Mouse (Mus musculus): Measurements from ENCODE around the gene Zfp800. TPM values are rescaled to one million over a fixed set of nuclear protein-coding genes. Genes with fewer than 3 reads are reported as not detected.

Gene Zfp800
- polyA plus RNA-seq (2015; fragmentation: Nextera tagmentation; extraction: Ambion mirVana): 20.5 and 23.5 TPM in 2 replicates

DNA sequence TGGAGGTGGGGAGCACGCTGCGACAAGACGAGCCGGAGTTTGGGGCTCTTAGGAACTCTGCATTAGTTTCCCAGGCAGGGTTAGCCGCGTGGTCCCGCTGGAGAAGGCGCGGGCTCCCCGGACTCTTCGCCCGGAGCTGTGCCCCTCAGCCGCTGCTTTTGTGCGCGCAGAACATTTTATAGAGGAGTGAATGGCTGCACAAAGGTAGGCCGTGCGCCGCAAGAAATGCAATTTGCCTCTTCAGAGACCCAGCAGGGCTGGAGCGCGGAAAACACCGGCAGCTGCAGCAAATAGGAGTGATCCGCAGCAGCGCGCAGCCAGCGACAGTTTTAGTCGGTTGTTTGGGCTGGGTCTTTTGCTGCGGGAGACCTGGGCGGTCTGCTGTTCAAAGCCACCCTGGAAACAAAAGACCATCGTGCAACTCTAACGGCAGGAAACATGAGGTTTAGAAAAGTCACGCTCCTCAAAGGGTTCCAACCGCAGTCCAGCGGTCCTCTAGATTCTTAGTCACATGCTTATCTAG lies at the start of gene Zfp800:
Gene Zfp800, minus strand, starts transcription at position 325 of the 523 bp plus-strand sequence.
- peak within 1 kb of the TSS; percentile 50 for H3K4me3 ChIP-seq
- under 1% methylated on average over 33 of the region's 33 CpGs for WGBS
- peak within 1 kb of the TSS; percentile 61 for H3K27ac ChIP-seq (replicated peaks)
- peaks cover 9% of the 10 kb centered on the region; the same call in 1 of the 2 replicates for H3K9me3 ChIP-seq
- peaks cover 9% of the 10 kb centered on the region for H3K27me3 ChIP-seq
- peak; percentile 78 for ATAC-seq (ENCODE audit: low read depth)
- peak within 1 kb of the TSS; percentile 72 for H3K9ac ChIP-seq
- peaks cover 29% of the 10 kb centered on the region for H3K4me1 ChIP-seq (replicated peaks)
- no peaks in the 10 kb centered on the region for H3K36me3 ChIP-seq
- H3K4me2 ChIP-seq: peak within 1 kb of the TSS; percentile 86

DNA sequence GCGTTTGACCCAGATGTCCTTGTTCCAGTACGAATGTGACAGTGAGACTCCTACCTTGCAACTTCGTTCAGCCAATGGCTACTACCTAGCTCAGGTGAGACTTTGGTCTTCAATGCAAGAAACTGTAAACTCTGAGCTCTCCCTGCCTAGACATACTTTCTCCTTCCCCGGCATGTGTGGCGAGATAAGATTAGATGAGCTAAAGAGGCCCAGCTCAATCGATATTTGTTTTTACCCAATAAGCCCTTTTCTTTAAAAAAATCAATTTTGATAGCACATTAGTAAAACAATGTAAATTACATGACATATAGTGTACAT lies 33.7 kb upstream of the Zfp800 start:
- Histone ChIP-seq H3K9me3 (no peaks in the 10 kb centered on the region), H3K4me1 (replicated peaks) (no peaks in the 10 kb centered on the region), H3K27me3 (no peaks in the 10 kb centered on the region), H3K27ac (replicated peaks) (no peak overlapping the region), H3K9ac (no peak overlapping the region), H3K4me2 (no peak overlapping the region), H3K4me3 (no peak overlapping the region), H3K36me3 (peaks cover 17% of the 10 kb centered on the region)
- 80% methylated on average over 6 of the region's 6 CpGs for WGBS
- ATAC-seq (ENCODE audit: low read depth): no peak

DNA sequence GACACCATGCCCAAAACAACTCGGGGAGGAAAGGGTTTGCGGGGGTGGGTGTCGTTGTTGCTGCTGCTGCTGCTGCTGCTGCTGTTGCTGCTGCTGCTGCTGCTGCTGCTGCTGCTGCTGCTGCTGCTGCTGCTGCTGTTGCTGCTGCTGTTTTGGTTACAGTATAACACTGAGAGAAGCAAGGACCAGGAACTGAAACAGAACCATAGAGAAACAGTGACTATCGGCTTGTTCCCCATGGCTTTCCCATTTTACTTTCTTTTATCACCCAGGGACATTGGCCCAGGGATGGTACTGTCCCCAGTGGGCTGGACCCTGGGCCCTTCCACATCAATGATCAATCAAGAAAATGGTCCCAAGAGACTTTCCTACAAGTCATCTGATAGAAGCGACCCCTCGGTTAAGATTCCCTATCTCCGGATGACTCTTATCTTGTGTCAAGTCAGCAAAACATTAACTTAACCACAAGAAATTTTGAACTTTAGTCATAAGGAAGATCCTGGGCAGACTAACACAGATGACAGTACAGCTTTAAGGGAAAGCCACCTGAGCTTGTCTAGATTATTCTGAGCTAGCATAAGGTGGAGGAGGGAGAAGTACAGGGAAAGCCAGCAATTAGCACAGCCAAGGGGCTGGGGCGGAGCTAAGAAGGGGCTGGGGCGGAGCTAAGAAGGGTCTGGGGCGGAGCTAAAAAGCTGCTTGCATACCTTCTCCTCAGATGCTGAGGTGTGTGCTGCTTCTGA lies 33.2 kb upstream of the Zfp800 start:
- Histone ChIP-seq H3K27ac (replicated peaks) (no peak overlapping the region), H3K9me3 (no peaks in the 10 kb centered on the region), H3K4me2 (no peak overlapping the region), H3K9ac (no peak overlapping the region), H3K4me3 (no peak overlapping the region), H3K27me3 (no peaks in the 10 kb centered on the region), H3K36me3 (peaks cover 23% of the 10 kb centered on the region), H3K4me1 (replicated peaks) (0 out of 2 replicates have a peak, but pooled peaks cover 3% of the 10 kb centered on the region)
- 84% methylated on average over 10 of the region's 10 CpGs for WGBS
- no peak for ATAC-seq (ENCODE audit: low read depth)

DNA sequence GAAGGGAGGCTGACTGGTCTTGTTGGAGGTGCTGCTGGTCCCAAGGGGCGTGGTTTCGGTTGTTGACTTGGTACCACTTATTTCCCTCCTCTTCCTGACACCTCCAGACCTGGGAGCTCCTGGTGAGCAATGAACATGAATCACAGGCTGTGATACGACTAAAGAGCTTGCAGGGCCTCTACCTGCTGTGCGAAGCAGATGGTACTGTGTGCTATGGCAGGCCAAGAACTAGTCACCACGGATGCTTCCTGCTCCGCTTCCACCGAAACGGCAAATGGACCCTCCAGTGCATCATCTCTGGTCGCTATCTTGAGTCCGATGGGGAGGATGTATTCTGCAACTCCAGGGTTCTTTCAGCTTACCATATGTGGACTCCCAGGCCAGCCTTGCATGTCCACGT lies 32.1 kb upstream of the Zfp800 start:
- Histone ChIP-seq H3K4me3 (no peak overlapping the region), H3K9ac (no peak overlapping the region), H3K4me1 (replicated peaks) (peaks cover 14% of the 10 kb centered on the region), H3K4me2 (no peak overlapping the region), H3K9me3 (no peaks in the 10 kb centered on the region), H3K27me3 (no peaks in the 10 kb centered on the region), H3K36me3 (peaks cover 30% of the 10 kb centered on the region), H3K27ac (replicated peaks) (no peak overlapping the region)
- WGBS: 88% methylated on average over 11 of the region's 11 CpGs
- ATAC-seq (ENCODE audit: low read depth): no peak

DNA sequence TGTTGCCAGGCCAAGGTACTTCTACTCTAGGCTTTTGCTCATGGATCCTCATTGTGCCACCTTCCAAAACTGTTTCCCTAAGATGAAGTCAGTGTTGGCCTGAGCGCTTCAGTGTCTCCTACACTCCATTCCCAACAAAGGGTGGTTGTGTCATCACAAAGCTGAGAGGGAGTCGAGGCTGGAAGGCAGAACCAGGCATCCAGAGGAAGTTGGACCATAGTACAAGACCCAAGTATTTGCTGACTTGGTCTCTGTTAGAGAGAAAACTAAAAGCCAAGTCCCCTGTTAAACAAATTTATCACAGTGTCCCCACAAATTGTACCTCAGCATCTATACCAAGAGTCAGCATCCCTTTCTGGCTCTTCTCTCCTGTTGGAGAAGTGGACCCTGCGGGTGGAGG lies 30.5 kb upstream of the Zfp800 start, which contains the start of gene Gcc1:
Gene Gcc1, minus strand, starts transcription at position 101 of the 400 bp plus-strand sequence.
- ATAC-seq (ENCODE audit: low read depth): no peak
- peaks cover 30% of the 10 kb centered on the region for H3K36me3 ChIP-seq
- H3K27me3 ChIP-seq: no peaks in the 10 kb centered on the region
- no peak within 1 kb of the TSS for H3K27ac ChIP-seq (replicated peaks)
- H3K4me2 ChIP-seq: no peak within 1 kb of the TSS
- H3K4me1 ChIP-seq (replicated peaks): peaks cover 22% of the 10 kb centered on the region
- H3K9ac ChIP-seq: no peak within 1 kb of the TSS
- H3K9me3 ChIP-seq: no peaks in the 10 kb centered on the region
- no peak within 1 kb of the TSS for H3K4me3 ChIP-seq
- 86% methylated on average over 3 of the region's 3 CpGs for WGBS

DNA sequence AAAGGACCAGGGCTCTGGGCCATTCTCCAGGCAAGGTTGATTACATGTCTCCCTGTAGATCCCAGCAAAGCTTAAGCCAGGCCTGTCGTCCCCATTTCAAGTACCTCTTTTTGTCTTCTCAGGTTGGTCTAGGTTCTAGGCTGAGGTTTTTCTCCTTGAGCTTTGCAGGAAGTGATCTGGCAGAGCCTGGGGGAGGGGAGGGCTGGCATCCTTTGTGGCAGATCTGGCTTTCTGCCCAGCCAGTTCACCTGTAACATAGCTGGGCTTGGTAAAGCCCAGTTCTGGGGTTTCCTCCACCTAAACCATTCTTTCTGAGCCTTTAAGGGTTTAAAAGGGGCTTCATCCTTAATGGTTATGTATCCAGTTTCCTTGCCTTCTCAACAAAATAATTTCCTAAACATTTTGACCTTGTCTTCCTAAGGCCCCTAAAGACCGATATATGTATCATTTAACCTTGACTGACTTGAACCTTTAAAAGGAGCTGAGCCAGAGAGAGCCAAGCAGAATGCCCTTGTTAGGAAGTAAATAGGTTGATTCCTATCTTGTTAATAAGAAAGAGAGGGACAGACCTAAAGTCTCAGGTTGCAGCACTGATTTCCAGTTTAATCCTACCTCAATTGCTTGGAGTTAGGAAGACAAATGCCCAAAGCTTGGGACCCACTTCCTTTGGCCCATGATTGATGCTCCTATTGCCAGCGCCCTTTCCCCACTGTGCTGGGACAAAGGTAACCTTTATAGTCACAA lies 29.5 kb upstream of the Zfp800 start, which contains the start of gene Fscn3:
Gene Fscn3, plus strand, starts transcription at position 694 of the 744 bp plus-strand sequence.
- peaks cover 30% of the 10 kb centered on the region for H3K36me3 ChIP-seq
- no peak for ATAC-seq (ENCODE audit: low read depth)
- 75% methylated on average over 3 of the region's 3 CpGs for WGBS

DNA sequence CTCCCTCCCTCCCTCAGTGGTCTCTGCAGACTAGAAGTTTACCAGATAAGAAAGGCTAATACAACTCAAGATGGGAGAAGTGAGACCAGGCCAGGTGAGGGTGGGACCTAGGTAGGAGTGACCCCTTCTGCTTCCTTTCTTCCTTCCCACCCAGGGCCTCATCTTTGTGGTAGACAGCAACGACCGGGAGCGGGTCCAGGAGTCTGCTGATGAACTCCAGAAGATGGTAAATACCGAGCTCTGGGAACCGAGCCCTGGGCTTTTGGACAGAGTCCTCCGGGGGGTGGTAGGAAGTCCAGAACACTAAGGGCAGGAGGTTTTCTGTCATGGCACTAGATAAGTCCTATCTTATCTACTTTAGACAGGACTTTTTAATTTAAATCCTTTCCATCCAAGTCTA lies 27.2 kb upstream of the Zfp800 start:
- H3K4me3 ChIP-seq: peak overlapping the region; percentile 82
- ATAC-seq (ENCODE audit: low read depth): no peak
- H3K9ac ChIP-seq: 0 out of 2 replicates have a peak overlapping the region, but pooled peaks have one; percentile 90
- H3K27ac ChIP-seq (replicated peaks): no peak overlapping the region
- 93% methylated on average over 6 of the region's 6 CpGs for WGBS
- H3K27me3 ChIP-seq: no peaks in the 10 kb centered on the region
- H3K4me1 ChIP-seq (replicated peaks): peaks cover 42% of the 10 kb centered on the region
- H3K9me3 ChIP-seq: no peaks in the 10 kb centered on the region
- H3K4me2 ChIP-seq: peak overlapping the region; percentile 63; the same call in 1 of the 2 replicates
- H3K36me3 ChIP-seq: peaks cover 30% of the 10 kb centered on the region

More for the DNA sequence above, 29.5 kb upstream of the Zfp800 start, which contains the start of gene Fscn3:
- Histone ChIP-seq H3K9me3 (no peaks in the 10 kb centered on the region), H3K4me2 (no peak within 1 kb of the TSS), H3K27me3 (no peaks in the 10 kb centered on the region), H3K9ac (no peak within 1 kb of the TSS), H3K4me1 (replicated peaks) (peaks cover 24% of the 10 kb centered on the region), H3K27ac (replicated peaks) (no peak within 1 kb of the TSS), H3K4me3 (no peak within 1 kb of the TSS)

DNA sequence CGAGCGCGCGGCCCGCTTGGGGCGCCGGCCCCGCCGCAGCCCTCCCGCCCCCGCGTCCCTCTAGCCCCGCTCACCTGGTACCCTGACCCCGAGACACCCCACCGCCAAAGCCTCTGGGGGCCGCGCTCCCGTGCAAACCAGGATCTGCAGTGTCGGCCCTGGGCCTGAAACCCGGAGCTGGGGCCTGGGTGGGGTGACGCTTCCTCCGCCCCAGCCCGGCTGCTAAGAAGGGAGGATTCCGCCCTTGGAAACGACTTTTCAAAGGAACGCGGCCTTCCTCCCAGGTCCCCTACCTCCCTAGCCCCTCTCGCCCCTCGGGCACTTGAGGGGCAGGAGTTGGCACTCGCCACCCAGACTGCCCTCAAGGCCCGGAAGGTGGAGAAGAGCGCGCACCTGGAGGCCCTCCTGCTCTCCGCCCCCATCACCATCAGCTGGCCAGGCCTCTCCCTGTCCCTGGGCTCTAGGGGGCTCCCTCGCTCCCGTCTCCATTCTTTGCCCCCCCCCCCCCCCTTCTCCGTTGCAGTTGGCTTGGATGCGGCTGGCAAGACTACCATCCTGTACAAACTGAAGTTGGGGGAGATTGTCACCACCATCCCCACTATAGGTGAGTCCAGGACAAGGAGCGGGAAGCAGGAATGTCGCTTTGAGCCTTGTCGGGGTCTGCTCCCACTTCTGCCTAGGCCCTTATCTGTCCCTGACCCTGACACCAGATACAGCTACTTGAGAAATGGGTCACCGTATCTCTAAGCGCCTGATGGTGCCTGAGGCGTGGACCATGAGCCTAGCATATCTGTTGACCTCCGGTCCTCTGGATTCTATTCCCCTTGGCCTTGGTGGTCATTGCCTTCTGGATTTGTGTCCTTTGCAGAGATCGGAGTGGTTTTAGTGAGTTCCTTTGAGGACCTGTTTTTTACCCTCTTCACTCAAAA lies 26.2 kb upstream of the Zfp800 start:
- Histone ChIP-seq H3K4me1 (replicated peaks) (peaks cover 51% of the 10 kb centered on the region), H3K27ac (replicated peaks) (peak overlapping the region; percentile 83), H3K4me3 (peak overlapping the region; percentile 82), H3K27me3 (no peaks in the 10 kb centered on the region), H3K9me3 (no peaks in the 10 kb centered on the region), H3K36me3 (peaks cover 33% of the 10 kb centered on the region), H3K9ac (peak overlapping the region; percentile 90), H3K4me2 (peak overlapping the region; percentile 63)
- 11% methylated on average over 43 of the region's 46 CpGs for WGBS
- ATAC-seq (ENCODE audit: low read depth): peak; percentile 55

DNA sequence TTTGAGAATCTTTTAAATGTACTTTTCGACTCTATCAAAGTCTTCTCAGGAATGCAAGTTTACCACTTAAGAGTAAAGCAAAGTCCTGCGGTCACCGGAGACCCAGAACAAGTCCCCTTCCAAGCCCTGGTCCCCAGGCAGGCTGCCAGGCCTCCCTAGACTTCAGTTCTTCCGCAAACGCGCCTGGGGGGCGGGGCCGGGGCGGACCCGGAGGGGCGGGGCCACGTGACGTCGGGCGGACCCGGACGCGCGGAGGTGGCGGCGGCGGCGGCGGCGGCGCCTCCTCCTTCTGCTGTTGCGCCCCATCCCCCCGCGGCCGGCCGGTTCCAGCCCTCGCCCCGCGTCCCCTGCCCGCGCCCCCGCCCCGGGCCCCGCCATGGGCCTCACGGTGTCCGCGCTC lies 25.5 kb upstream of the Zfp800 start, which contains the start of gene Arf5:
Gene Arf5, plus strand, starts transcription at position 248 of the 400 bp plus-strand sequence.
- Histone ChIP-seq H3K4me3 (peak within 1 kb of the TSS; percentile 82), H3K27me3 (no peaks in the 10 kb centered on the region), H3K9ac (peak within 1 kb of the TSS; percentile 90), H3K36me3 (peaks cover 40% of the 10 kb centered on the region), H3K27ac (replicated peaks) (peak within 1 kb of the TSS; percentile 83), H3K4me1 (replicated peaks) (peaks cover 55% of the 10 kb centered on the region), H3K9me3 (no peaks in the 10 kb centered on the region), H3K4me2 (peak within 1 kb of the TSS; percentile 63)
- under 1% methylated on average over 33 of the region's 42 CpGs for WGBS
- ATAC-seq (ENCODE audit: low read depth): peak; percentile 84

DNA sequence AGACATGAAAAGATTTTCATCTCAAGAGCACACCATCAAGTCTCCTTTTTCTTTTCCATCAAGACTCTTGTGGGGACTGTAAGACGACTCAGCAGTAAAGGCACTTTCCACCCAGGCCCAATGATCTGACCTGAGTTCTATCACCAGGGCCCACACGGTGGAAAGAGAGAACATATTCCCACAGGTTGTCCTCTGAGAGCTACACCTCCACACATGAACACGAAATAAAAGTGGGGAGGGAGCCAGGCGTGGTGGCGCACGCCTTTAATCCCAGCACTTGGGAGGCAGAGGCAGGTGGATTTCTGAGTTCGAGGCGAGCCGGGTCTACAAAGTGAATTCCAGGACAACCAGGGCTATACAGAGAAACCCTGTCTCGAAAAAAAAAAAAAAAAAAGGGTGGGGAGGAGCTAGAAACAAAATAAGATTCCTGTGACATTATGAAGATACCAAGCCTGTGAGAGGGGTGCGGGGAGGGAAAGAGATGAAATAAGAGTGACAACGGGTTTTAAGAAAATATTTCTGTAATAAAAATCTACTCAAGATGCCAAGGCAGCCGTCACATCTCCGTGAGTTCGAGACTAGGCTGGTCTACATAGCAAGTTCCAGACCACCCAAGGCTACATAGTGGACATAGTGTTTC lies 25.0 kb upstream of the Zfp800 start:
- H3K9ac ChIP-seq: no peak overlapping the region
- peak; percentile 2 for ATAC-seq (ENCODE audit: low read depth)
- WGBS: 71% methylated on average over 15 of the region's 15 CpGs

More for the DNA sequence above, 25.0 kb upstream of the Zfp800 start:
- Histone ChIP-seq H3K9me3 (no peaks in the 10 kb centered on the region), H3K27me3 (no peaks in the 10 kb centered on the region), H3K4me2 (peak overlapping the region; percentile 63), H3K4me1 (replicated peaks) (peaks cover 55% of the 10 kb centered on the region), H3K27ac (replicated peaks) (peak overlapping the region; percentile 35; the same call in 1 of the 2 replicates), H3K4me3 (peak overlapping the region; percentile 82), H3K36me3 (peaks cover 40% of the 10 kb centered on the region)

Data from neural tube, embryonic 13.5 days (tissue).